Mouse (Mus musculus) forebrain, embryonic 12.5 days (tissue): ENCODE results near the gene Usp21. TPM values are rescaled to one million over a fixed set of nuclear protein-coding genes. Genes with fewer than 3 reads are reported as not detected.

ENCODE experiments used
- ATAC-seq: fragments of 200-750 bp; cut with Nextera tagmentation; 2 replicates; pipeline ENCODE4 v1.8.0; 2017; ENCODE audit warnings: moderate TSS enrichment; ENCODE audit not compliant: low FRiP score
- H3K27ac ChIP-seq: fragments of 300-500 bp; sonication (generic); 2 replicates; pipeline ENCODE4 v1.5.1; 2016; ENCODE audit warnings: mild to moderate bottlenecking
- H3K27me3 ChIP-seq: fragments of 300-500 bp; sonication (generic); 2 replicates; pipeline ENCODE4 v1.6.1; 2016; ENCODE audit warnings: mild to moderate bottlenecking
- H3K36me3 ChIP-seq: fragments of 300-500 bp; sonication (generic); replicated peaks from 2 replicates; pipeline ENCODE4 v1.6.1; 2016; ENCODE audit warnings: mild to moderate bottlenecking
- H3K4me1 ChIP-seq: fragments of 300-500 bp; sonication (generic); 2 replicates; pipeline ENCODE4 v1.6.1; 2016
- H3K4me2 ChIP-seq: fragments of 300-500 bp; sonication (generic); 2 replicates; pipeline ENCODE4 v1.6.1; 2016; ENCODE audit warnings: mild to moderate bottlenecking, moderate library complexity
- H3K4me3 ChIP-seq: fragments of 300-500 bp; sonication (generic); replicated peaks from 2 replicates; pipeline ENCODE4 v1.5.1; 2016; ENCODE audit warnings: mild to moderate bottlenecking
- H3K9ac ChIP-seq: fragments of 300-500 bp; sonication (generic); 2 replicates; pipeline ENCODE4 v1.6.1; 2016; ENCODE audit warnings: mild to moderate bottlenecking
- H3K9me3 ChIP-seq: fragments of 300-500 bp; sonication (generic); 2 replicates; pipeline ENCODE4 v1.6.1; 2016
- WGBS: fragments of 180-500 bp; shearing (Covaris S2); methylation state at CpG from one replicate; pipeline ENCODE4 v1.1.7; 2016; 5-methylcytosine and 5-hydroxymethylcytosine counted together
- polyA plus RNA-seq: library from polyadenylated mRNA; unstranded; fragments of >200 nt; fragmentation: Nextera tagmentation; extraction: Ambion mirVana; gene quantifications from 2 replicates; pipeline ENCODE4 v1.2.1, GENCODE M21; 2016

Usp21 gene
- polyA plus RNA-seq, 1 experiment from 2014 or later, result 119 TPM

- no peaks in the 10 kb centered on the region for H3K9me3 ChIP-seq
- peak overlapping the region; percentile 48 for H3K4me2 ChIP-seq
- peaks cover 18% of the 10 kb centered on the region for H3K4me1 ChIP-seq
- H3K27me3 ChIP-seq, result peaks cover 8% of the 10 kb centered on the region; the same call in 1 of the 2 replicates
- 6% methylated on average over 8 of the region's 8 CpGs for WGBS
- peak overlapping the region; percentile 29; the same call in 1 of the 2 replicates for H3K9ac ChIP-seq
- no peaks in the 10 kb centered on the region for H3K36me3 ChIP-seq
- ATAC-seq, result peak; percentile 71
- H3K27ac ChIP-seq, result peak overlapping the region; percentile 78
- H3K4me3 ChIP-seq, result peak overlapping the region; percentile 28
These were observed 25.1 kb downstream of the Usp21 start for GRCm38 (mm10) chr1:171262594-171263130.

- Histone ChIP-seq H3K27ac (no peak overlapping the region), H3K36me3 (no peaks in the 10 kb centered on the region), H3K4me3 (no peak overlapping the region), H3K9ac (no peak overlapping the region), H3K4me2 (no peak overlapping the region), H3K27me3 (peaks cover 4% of the 10 kb centered on the region; the same call in 1 of the 2 replicates), H3K9me3 (no peaks in the 10 kb centered on the region), H3K4me1 (peaks cover 18% of the 10 kb centered on the region)
- no peak for ATAC-seq
- WGBS, result 87% methylated on average over 3 of the region's 3 CpGs
These were observed 27.5 kb downstream of the Usp21 start for GRCm38 (mm10) chr1:171260316-171260715.

GRCm38 (mm10) chr1:171258921-171259320 is 28.9 kb downstream of the Usp21 start:
- Histone ChIP-seq H3K4me1 (peaks cover 18% of the 10 kb centered on the region), H3K9ac (no peak overlapping the region), H3K4me2 (no peak overlapping the region), H3K4me3 (no peak overlapping the region), H3K27me3 (peaks cover 4% of the 10 kb centered on the region; the same call in 1 of the 2 replicates), H3K36me3 (no peaks in the 10 kb centered on the region), H3K27ac (no peak overlapping the region), H3K9me3 (no peaks in the 10 kb centered on the region)
- ATAC-seq, result no peak
- WGBS, result 84% methylated on average over 17 of the region's 17 CpGs

- no peak overlapping the region for H3K4me2 ChIP-seq
- WGBS, result 90% methylated on average over 9 of the region's 9 CpGs
These were observed 30.0 kb downstream of the Usp21 start for GRCm38 (mm10) chr1:171257781-171258180.

GRCm38 (mm10) chr1:171256937-171257548 is 30.7 kb downstream of the Usp21 start:
- Histone ChIP-seq H3K36me3 (no peaks in the 10 kb centered on the region), H3K4me3 (no peak overlapping the region), H3K27ac (no peak overlapping the region), H3K4me2 (no peak overlapping the region), H3K4me1 (peaks cover 12% of the 10 kb centered on the region), H3K9me3 (no peaks in the 10 kb centered on the region), H3K9ac (no peak overlapping the region), H3K27me3 (peaks cover 10% of the 10 kb centered on the region)
- 69% methylated on average over 15 of the region's 15 CpGs for WGBS
- ATAC-seq, result peak; percentile 28; the same call in 1 of the 2 replicates

More at GRCm38 (mm10) chr1:171257781-171258180, 30.0 kb downstream of the Usp21 start:
- peaks cover 12% of the 10 kb centered on the region for H3K4me1 ChIP-seq
- no peaks in the 10 kb centered on the region for H3K9me3 ChIP-seq
- ATAC-seq, result no peak
- H3K4me3 ChIP-seq, result no peak overlapping the region
- H3K36me3 ChIP-seq, result no peaks in the 10 kb centered on the region
- no peak overlapping the region for H3K27ac ChIP-seq
- H3K9ac ChIP-seq, result no peak overlapping the region
- peaks cover 8% of the 10 kb centered on the region for H3K27me3 ChIP-seq

- Histone ChIP-seq H3K9me3 (no peaks in the 10 kb centered on the region), H3K27ac (no peak overlapping the region), H3K4me1 (peaks cover 18% of the 10 kb centered on the region), H3K9ac (no peak overlapping the region), H3K4me3 (no peak overlapping the region), H3K4me2 (no peak overlapping the region), H3K27me3 (peaks cover 10% of the 10 kb centered on the region), H3K36me3 (no peaks in the 10 kb centered on the region)
- WGBS, result 90% methylated on average over 24 of the region's 24 CpGs
- no peak for ATAC-seq
These were observed 31.5 kb downstream of the Usp21 start for GRCm38 (mm10) chr1:171256095-171256818.

GRCm38 (mm10) chr1:171252415-171252814 is 35.4 kb downstream of the Usp21 start:
- Histone ChIP-seq H3K4me2 (peak overlapping the region; percentile 47), H3K4me3 (peak overlapping the region; percentile 13; the same call in 1 of the 2 replicates), H3K9me3 (no peaks in the 10 kb centered on the region), H3K36me3 (no peaks in the 10 kb centered on the region), H3K27me3 (peaks cover 5% of the 10 kb centered on the region), H3K27ac (peak overlapping the region; percentile 72), H3K9ac (peak overlapping the region; percentile 36), H3K4me1 (peaks cover 44% of the 10 kb centered on the region)
- ATAC-seq, result no peak
- 55% methylated on average over 17 of the region's 17 CpGs for WGBS

- Histone ChIP-seq H3K36me3 (no peaks in the 10 kb centered on the region), H3K4me1 (peaks cover 46% of the 10 kb centered on the region), H3K27me3 (peaks cover 5% of the 10 kb centered on the region), H3K4me2 (peak overlapping the region; percentile 47), H3K4me3 (peak overlapping the region; percentile 22), H3K9ac (peak overlapping the region; percentile 44), H3K9me3 (no peaks in the 10 kb centered on the region), H3K27ac (peak overlapping the region; percentile 72)
- 2% methylated on average over 13 of the region's 13 CpGs for WGBS
- no peak for ATAC-seq
These were observed 36.0 kb downstream of the Usp21 start for GRCm38 (mm10) chr1:171251594-171252324.

GRCm38 (mm10) chr1:171250680-171251593 is 36.9 kb downstream of the Usp21 start, which contains the start of gene Ndufs2:
Ndufs2 (minus strand) TSS chr1:171251388.
- Histone ChIP-seq H3K36me3 (no peaks in the 10 kb centered on the region), H3K4me2 (peak within 1 kb of the TSS; percentile 47), H3K4me3 (peak within 1 kb of the TSS; percentile 22), H3K9ac (peak within 1 kb of the TSS; percentile 44), H3K27ac (peak within 1 kb of the TSS; percentile 72), H3K4me1 (peaks cover 52% of the 10 kb centered on the region), H3K9me3 (no peaks in the 10 kb centered on the region), H3K27me3 (peaks cover 5% of the 10 kb centered on the region)
- ATAC-seq, result no peak
- WGBS, result 12% methylated on average over 26 of the region's 26 CpGs

- peak within 1 kb of the TSS; percentile 22 for H3K4me3 ChIP-seq
- no peak for ATAC-seq
- 21% methylated on average over 5 of the region's 5 CpGs for WGBS
- H3K27me3 ChIP-seq, result peaks cover 5% of the 10 kb centered on the region
- peak within 1 kb of the TSS; percentile 72 for H3K27ac ChIP-seq
- peak within 1 kb of the TSS; percentile 44 for H3K9ac ChIP-seq
- peaks cover 58% of the 10 kb centered on the region for H3K4me1 ChIP-seq
- H3K4me2 ChIP-seq, result peak within 1 kb of the TSS; percentile 47
- H3K9me3 ChIP-seq, result no peaks in the 10 kb centered on the region
- H3K36me3 ChIP-seq, result peaks cover 6% of the 10 kb centered on the region
These were observed 37.7 kb downstream of the Usp21 start, which contains the start of gene Adamts4 for GRCm38 (mm10) chr1:171249913-171250600. Adamts4 (plus strand) TSS chr1:171250421.
